Mouse (Mus musculus): ENCODE measurements around the gene Fbxw4. TPM values are rescaled to one million over a fixed set of nuclear protein-coding genes. Genes with fewer than 3 reads are reported as not detected.

Fbxw4 gene
- total and polyA plus RNA-seq, 2 experiments from 2014 or later: 3.0 to 43.7 TPM

GRCm38 (mm10) chr19:45663851-45664250 lies 3.7 kb upstream of the Fbxw4 start:
- peaks cover 4% of the 10 kb centered on the region; the same call in 1 of the 2 replicates for H3K4me1 ChIP-seq (ENCODE audit: control insufficient read depth, insufficient read depth)
- no peak for DNase-seq (ENCODE audit: low spot score)
- no peaks in the 10 kb centered on the region for H3K9me3 ChIP-seq (replicated peaks; ENCODE audit: control insufficient read depth, low read length)
- no peak overlapping the region for H3K4me2 ChIP-seq (ENCODE audit: low read depth, low read length)
- H3K27ac ChIP-seq (ENCODE audit: low read depth): no peak overlapping the region
- no peaks in the 10 kb centered on the region for H3K27me3 ChIP-seq (ENCODE audit: control insufficient read depth, insufficient read depth, low read length)
- no peaks in the 10 kb centered on the region for H3K36me3 ChIP-seq (replicated peaks; ENCODE audit: control insufficient read depth, insufficient read depth, low read length)
- TF ChIP-seq EP300 (IDR thresholded peaks at IDR 0.05; ENCODE audit: low read depth): no peak
- no peak for TF ChIP-seq CTCF (IDR thresholded peaks at IDR 0.05; ENCODE audit: low read depth)
- H3K4me3 ChIP-seq (ENCODE audit: low read depth, low read length): no peak overlapping the region
- ATAC-seq (ENCODE audit: insufficient read depth, low read depth): no peak
- 70% methylated on average over 2 of the region's 2 CpGs for WGBS
- H3K9ac ChIP-seq (replicated peaks; ENCODE audit: low read depth, low read length): no peak overlapping the region

DNA sequence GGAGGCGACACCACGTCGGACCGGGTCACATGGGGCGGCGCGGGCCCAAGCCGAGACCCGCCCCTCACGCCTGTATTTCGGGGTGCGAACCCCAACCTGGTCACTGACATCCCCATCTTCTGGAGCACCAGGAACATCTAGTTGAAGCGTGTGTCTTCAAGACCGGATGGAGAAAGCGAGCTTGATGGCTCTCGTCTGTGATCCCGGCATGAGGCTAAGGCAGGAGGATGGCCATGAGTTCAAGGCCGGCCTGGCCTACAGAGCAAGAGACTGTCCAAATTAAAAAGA lies 335 bp upstream of the Fbxw4 start:
- peak overlapping the region; percentile 99 for H3K9ac ChIP-seq (replicated peaks; ENCODE audit: low read depth, low read length)
- no peaks in the 10 kb centered on the region for H3K9me3 ChIP-seq (replicated peaks; ENCODE audit: control insufficient read depth, low read length)
- ATAC-seq (ENCODE audit: insufficient read depth, low read depth) (no peak), DNase-seq (ENCODE audit: low spot score) (no peak)
- TF ChIP-seq EP300 (IDR thresholded peaks at IDR 0.05; ENCODE audit: low read depth): no peak
- TF ChIP-seq CTCF (IDR thresholded peaks at IDR 0.05; ENCODE audit: low read depth): no peak
- no peaks in the 10 kb centered on the region for H3K27me3 ChIP-seq (ENCODE audit: control insufficient read depth, insufficient read depth, low read length)
- peak overlapping the region; percentile 75 for H3K4me2 ChIP-seq (ENCODE audit: low read depth, low read length)
- H3K4me1 ChIP-seq (ENCODE audit: control insufficient read depth, insufficient read depth): peaks cover 21% of the 10 kb centered on the region
- H3K36me3 ChIP-seq (replicated peaks; ENCODE audit: control insufficient read depth, insufficient read depth, low read length): no peaks in the 10 kb centered on the region
- 17% methylated on average over 18 of the region's 18 CpGs for WGBS
- peak overlapping the region; percentile 99 for H3K27ac ChIP-seq (ENCODE audit: low read depth)
- peak overlapping the region; percentile 95 for H3K4me3 ChIP-seq (ENCODE audit: low read depth, low read length)

DNA sequence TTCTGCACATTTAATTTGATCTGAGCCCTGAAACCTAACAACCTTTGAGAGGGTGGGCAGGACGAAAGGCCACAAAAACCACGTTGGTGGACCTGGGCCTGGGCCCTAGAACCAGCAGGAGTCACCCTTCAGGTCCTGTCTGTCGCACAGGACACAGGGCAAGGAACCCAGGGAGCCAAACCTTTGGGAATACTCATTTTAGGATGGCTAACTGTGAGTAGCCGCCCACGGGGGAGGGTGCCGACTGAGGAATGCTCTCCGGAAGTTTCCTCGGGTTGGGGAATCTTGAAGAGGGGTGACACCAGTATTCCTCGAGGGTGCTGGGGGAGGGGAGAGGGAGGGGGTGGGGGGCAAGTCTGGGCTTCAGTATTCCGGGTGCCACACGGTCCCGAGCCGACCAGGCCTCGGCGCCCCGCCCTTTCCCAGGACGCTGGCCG lies 793 bp downstream of the Fbxw4 start:
- DNase-seq (ENCODE audit: low spot score) (peak; percentile 34), ATAC-seq (ENCODE audit: insufficient read depth, low read depth) (peak; percentile 47)
- H3K9ac ChIP-seq (replicated peaks; ENCODE audit: low read depth, low read length): peak overlapping the region; percentile 99
- WGBS: 1% methylated on average over 18 of the region's 18 CpGs
- H3K27me3 ChIP-seq (ENCODE audit: control insufficient read depth, insufficient read depth, low read length): no peaks in the 10 kb centered on the region
- peak overlapping the region; percentile 95 for H3K4me3 ChIP-seq (ENCODE audit: low read depth, low read length)
- H3K9me3 ChIP-seq (replicated peaks; ENCODE audit: control insufficient read depth, low read length): no peaks in the 10 kb centered on the region
- peak overlapping the region; percentile 75 for H3K4me2 ChIP-seq (ENCODE audit: low read depth, low read length)
- H3K4me1 ChIP-seq (ENCODE audit: control insufficient read depth, insufficient read depth): peaks cover 23% of the 10 kb centered on the region
- H3K27ac ChIP-seq (ENCODE audit: low read depth): peak overlapping the region; percentile 99
- TF ChIP-seq EP300 (IDR thresholded peaks at IDR 0.05; ENCODE audit: low read depth): no peak
- TF ChIP-seq CTCF (IDR thresholded peaks at IDR 0.05; ENCODE audit: low read depth): no peak
- H3K36me3 ChIP-seq (replicated peaks; ENCODE audit: control insufficient read depth, insufficient read depth, low read length): no peaks in the 10 kb centered on the region

DNA sequence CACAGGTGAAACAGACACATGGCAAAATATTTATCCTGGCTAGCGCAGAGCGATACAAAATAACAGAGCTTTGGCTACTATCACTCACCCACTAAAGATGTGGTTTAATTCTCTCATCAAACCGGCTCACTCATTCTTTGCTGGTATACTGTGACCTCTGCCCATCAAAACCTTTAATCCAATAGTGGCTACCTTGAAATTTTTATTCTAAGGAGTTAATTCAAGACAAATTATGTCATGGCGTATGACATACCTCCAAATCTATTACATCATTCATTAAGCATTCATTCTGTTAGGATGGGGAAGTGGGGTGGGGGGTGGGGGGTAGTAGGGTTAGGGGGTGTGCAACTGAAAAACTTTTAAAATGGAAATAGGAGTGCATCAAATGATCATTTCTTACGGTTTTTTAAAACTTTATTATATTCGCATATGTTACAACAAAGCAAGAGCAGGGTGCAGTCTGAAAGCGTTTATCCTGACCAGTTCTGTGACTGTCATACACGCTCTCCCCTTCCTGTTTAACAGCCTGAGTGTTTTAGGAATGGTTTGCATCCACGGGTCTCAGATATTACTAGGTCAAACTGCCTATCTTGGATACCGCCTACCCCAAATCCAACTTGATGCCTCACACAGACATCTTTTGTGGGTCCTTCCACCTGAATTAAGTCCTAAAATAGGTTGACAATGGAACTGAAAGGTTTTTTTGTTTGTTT lies 1.4 kb downstream of the Fbxw4 start:
- H3K36me3 ChIP-seq (replicated peaks; ENCODE audit: control insufficient read depth, insufficient read depth, low read length): no peaks in the 10 kb centered on the region
- WGBS: 48% methylated on average over 10 of the region's 10 CpGs
- H3K4me2 ChIP-seq (ENCODE audit: low read depth, low read length): peak overlapping the region; percentile 75
- peak overlapping the region; percentile 95 for H3K4me3 ChIP-seq (ENCODE audit: low read depth, low read length)
- TF ChIP-seq EP300 (IDR thresholded peaks at IDR 0.05; ENCODE audit: low read depth) (no peak), CTCF (IDR thresholded peaks at IDR 0.05; ENCODE audit: low read depth) (no peak)
- peak overlapping the region; percentile 99 for H3K9ac ChIP-seq (replicated peaks; ENCODE audit: low read depth, low read length)
- peaks cover 23% of the 10 kb centered on the region for H3K4me1 ChIP-seq (ENCODE audit: control insufficient read depth, insufficient read depth)
- no peaks in the 10 kb centered on the region for H3K27me3 ChIP-seq (ENCODE audit: control insufficient read depth, insufficient read depth, low read length)
- H3K9me3 ChIP-seq (replicated peaks; ENCODE audit: control insufficient read depth, low read length): no peaks in the 10 kb centered on the region
- H3K27ac ChIP-seq (ENCODE audit: low read depth): peak overlapping the region; percentile 99
- no peak for DNase-seq (ENCODE audit: low spot score)
- ATAC-seq (ENCODE audit: insufficient read depth, low read depth): no peak

DNA sequence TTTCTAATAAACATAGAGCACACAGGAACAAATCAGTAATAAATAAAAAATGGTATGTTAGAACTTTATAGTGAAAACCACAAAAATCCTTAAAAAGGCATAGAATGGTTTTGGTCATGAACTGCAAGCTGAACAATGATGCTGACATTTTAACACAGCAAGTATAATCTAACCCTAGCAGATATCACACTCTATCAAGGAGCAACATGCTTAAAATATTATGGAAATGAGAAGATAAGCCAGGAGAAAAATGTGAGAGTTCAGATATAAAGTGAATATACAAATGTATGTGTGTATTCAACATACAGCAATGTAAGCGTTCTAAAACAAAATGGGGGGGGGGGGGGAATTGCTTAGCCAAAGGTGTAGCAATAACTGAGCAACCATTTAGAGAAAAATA lies 2.3 kb downstream of the Fbxw4 start:
- H3K27ac ChIP-seq (ENCODE audit: low read depth): no peak overlapping the region
- DNase-seq (ENCODE audit: low spot score): no peak
- no peaks in the 10 kb centered on the region for H3K36me3 ChIP-seq (replicated peaks; ENCODE audit: control insufficient read depth, insufficient read depth, low read length)
- H3K9me3 ChIP-seq (replicated peaks; ENCODE audit: control insufficient read depth, low read length): no peaks in the 10 kb centered on the region
- ATAC-seq (ENCODE audit: insufficient read depth, low read depth): no peak
- TF ChIP-seq EP300 (IDR thresholded peaks at IDR 0.05; ENCODE audit: low read depth): no peak
- TF ChIP-seq CTCF (IDR thresholded peaks at IDR 0.05; ENCODE audit: low read depth): no peak
- 74% methylated on average over 1 of the region's 1 CpGs for WGBS
- H3K9ac ChIP-seq (replicated peaks; ENCODE audit: low read depth, low read length): no peak overlapping the region
- no peak overlapping the region for H3K4me2 ChIP-seq (ENCODE audit: low read depth, low read length)
- H3K4me1 ChIP-seq (ENCODE audit: control insufficient read depth, insufficient read depth): peaks cover 23% of the 10 kb centered on the region
- no peak overlapping the region for H3K4me3 ChIP-seq (ENCODE audit: low read depth, low read length)
- H3K27me3 ChIP-seq (ENCODE audit: control insufficient read depth, insufficient read depth, low read length): no peaks in the 10 kb centered on the region
